ENCODE assay signal across 8 mouse cellular contexts in genomic region chr2:29747188-29747782, GRCm38 (mm10). TPM values are rescaled to one million over a fixed set of nuclear protein-coding genes. Genes with fewer than 3 reads are reported as not detected.
DNase-seq lines count a peak whose midpoint lies in the region; ATAC-seq and TF ChIP-seq lines count a peak whose summit lies in the region.

No protein-coding gene starts in this region.

- ATAC-seq in frontal cortex, adult (ENCODE audit: low TSS enrichment), result peak; percentile 48; the same call in 1 of the 2 replicates
- ATAC-seq in limb, embryonic 13.5 days (ENCODE audit: low FRiP score, low read depth), result no peak
- no peak for ATAC-seq in stomach, postnatal 0 days (ENCODE audit: low FRiP score, low TSS enrichment)

- H3K4me1 ChIP-seq in limb, embryonic 13.5 days, result peaks cover 17% of the 10 kb centered on the region
- H3K4me1 ChIP-seq in stomach, postnatal 0 days (replicated peaks; ENCODE audit: control insufficient read depth, insufficient read depth), result no peaks in the 10 kb centered on the region

- peak overlapping the region; percentile 41 for H3K4me3 ChIP-seq in limb, embryonic 13.5 days
- peak overlapping the region; percentile 29 for H3K4me3 ChIP-seq in stomach, postnatal 0 days (ENCODE audit: low read depth, low read length)

- peak overlapping the region; percentile 59 for H3K9ac ChIP-seq in limb, embryonic 13.5 days
- H3K9ac ChIP-seq in stomach, postnatal 0 days (ENCODE audit: low read length), result no peak overlapping the region; the same call in 1 of the 2 replicates

- H3K4me2 ChIP-seq in limb, embryonic 13.5 days (replicated peaks), result peak overlapping the region; percentile 67
- H3K4me2 ChIP-seq in stomach, postnatal 0 days (replicated peaks; ENCODE audit: low read depth), result peak overlapping the region; percentile 50

- 2% methylated on average over 48 of the region's 50 CpGs for WGBS in limb, embryonic 13.5 days
- WGBS in stomach, postnatal 0 days, result 14% methylated on average over 44 of the region's 50 CpGs

- peaks cover 76% of the 10 kb centered on the region for H3K27me3 ChIP-seq in limb, embryonic 13.5 days
- H3K27me3 ChIP-seq in stomach, postnatal 0 days (ENCODE audit: control insufficient read depth, insufficient read depth, low read length), result no peaks in the 10 kb centered on the region; the same call in 1 of the 2 replicates

- no peaks in the 10 kb centered on the region for H3K36me3 ChIP-seq in limb, embryonic 13.5 days
- H3K36me3 ChIP-seq in stomach, postnatal 0 days (ENCODE audit: control insufficient read depth, insufficient read depth, low read length), result no peaks in the 10 kb centered on the region

- H3K27ac ChIP-seq in limb, embryonic 13.5 days, result no peak overlapping the region
- no peak overlapping the region for H3K27ac ChIP-seq in stomach, postnatal 0 days (replicated peaks)

- no peak for DNase-seq in frontal cortex, postnatal 25 days (ENCODE audit: low spot score in 2 of 2)
- DNase-seq in right cerebral cortex, postnatal 25 days, result peak; percentile 37
- no peak for DNase-seq in right cerebral cortex, adult 2 months (ENCODE audit: low spot score in 2 of 2)
- DNase-seq in stomach, postnatal 0 days (ENCODE audit: low spot score), result peak; percentile 28
- no peak for DNase-seq in thymus, postnatal 14 days
- no peak for DNase-seq in spleen, postnatal 10 days (ENCODE audit: low spot score in 2 of 2)

- no peak for TF ChIP-seq EP300 in stomach, postnatal 0 days (optimal IDR thresholded peaks at IDR 0.05)

- no peaks in the 10 kb centered on the region for H3K9me3 ChIP-seq in limb, embryonic 13.5 days
- H3K9me3 ChIP-seq in stomach, postnatal 0 days (ENCODE audit: control insufficient read depth, low read length), result no peaks in the 10 kb centered on the region

- TF ChIP-seq CTCF in stomach, postnatal 0 days (IDR thresholded peaks at IDR 0.05; ENCODE audit: low read depth), result no peak

RNA-seq across cellular contexts. Expression of gene Gm13420, which starts 4.2 kb away (rescaled TPM):
- polyA plus RNA-seq in limb, embryonic 13.5 days (2015; fragmentation: Nextera tagmentation; extraction: Ambion mirVana), result not detected in 2 replicates
- 5.8 and 6.1 TPM in 2 replicates for polyA plus RNA-seq in stomach, postnatal 0 days (2015; fragmentation: Nextera tagmentation; extraction: Ambion mirVana)

RNA-seq across cellular contexts. Expression of gene Gm13547, which starts 11.8 kb away (rescaled TPM):
- polyA plus RNA-seq in limb, embryonic 13.5 days (2015; fragmentation: Nextera tagmentation; extraction: Ambion mirVana), result 0.55 and 0.98 TPM in 2 replicates
- 0.28 TPM in 1 of 2 replicates, not detected in the other for polyA plus RNA-seq in stomach, postnatal 0 days (2015; fragmentation: Nextera tagmentation; extraction: Ambion mirVana)

RNA-seq across cellular contexts. Expression of gene Coq4, which starts 40.0 kb away (rescaled TPM):
- 29.7 and 29.9 TPM in 2 replicates for polyA plus RNA-seq in limb, embryonic 13.5 days (2015; fragmentation: Nextera tagmentation; extraction: Ambion mirVana)
- polyA plus RNA-seq in stomach, postnatal 0 days (2015; fragmentation: Nextera tagmentation; extraction: Ambion mirVana), result 18.7 and 20.4 TPM in 2 replicates

RNA-seq across cellular contexts. Expression of gene Trub2, which starts 41.0 kb away (rescaled TPM):
- 48.5 and 50.1 TPM in 2 replicates for polyA plus RNA-seq in limb, embryonic 13.5 days (2015; fragmentation: Nextera tagmentation; extraction: Ambion mirVana)
- 14.7 TPM in 2 replicates for polyA plus RNA-seq in stomach, postnatal 0 days (2015; fragmentation: Nextera tagmentation; extraction: Ambion mirVana)

RNA-seq across cellular contexts. Expression of gene Slc27a4, which starts 55.1 kb away (rescaled TPM):
- polyA plus RNA-seq in limb, embryonic 13.5 days (2015; fragmentation: Nextera tagmentation; extraction: Ambion mirVana), result 14.8 and 15.6 TPM in 2 replicates
- polyA plus RNA-seq in stomach, postnatal 0 days (2015; fragmentation: Nextera tagmentation; extraction: Ambion mirVana), result 34.0 and 36.4 TPM in 2 replicates

Comparison
In these comparisons a context has a peak if more than half of its experiments do, and no peak if none do; other contexts are left out.
1. DNase-seq: peak in right cerebral cortex, postnatal 25 days (single experiment) and stomach, postnatal 0 days (single experiment); none in frontal cortex, postnatal 25 days (0 of 2), right cerebral cortex, adult 2 months (0 of 2), thymus, postnatal 14 days (single experiment) and spleen, postnatal 10 days (0 of 2).